Mouse (Mus musculus) midbrain, embryonic 13.5 days (tissue): ENCODE measurements around the gene Cirbp. TPM values are rescaled to one million over a fixed set of nuclear protein-coding genes. Genes with fewer than 3 reads are reported as not detected.
"Not testable (repeated sequence)": the region's sequence is repeated elsewhere in the genome, so short reads cannot be mapped to it uniquely, and the experiment has no call there.

Experiments
- ATAC-seq: fragments of 200-750 bp; cut with Nextera tagmentation; 2 replicates; pipeline ENCODE4 v1.8.0; 2017; ENCODE audit warnings: mild to moderate bottlenecking, moderate TSS enrichment, moderate library complexity
- H3K27ac ChIP-seq: fragments of 300-500 bp; sonication (generic); 2 replicates; pipeline ENCODE4 v1.5.1; 2015; ENCODE audit warnings: inconsistent platforms, mild to moderate bottlenecking, moderate library complexity
- H3K27me3 ChIP-seq: fragments of 300-500 bp; sonication (generic); 2 replicates; pipeline ENCODE4 v1.6.1; 2015; ENCODE audit warnings: mild to moderate bottlenecking, inconsistent platforms
- H3K36me3 ChIP-seq: fragments of 300-500 bp; sonication (generic); 2 replicates; pipeline ENCODE4 v1.6.1; 2015; ENCODE audit warnings: mild to moderate bottlenecking, inconsistent platforms
- H3K4me1 ChIP-seq: fragments of 300-500 bp; sonication (generic); replicated peaks from 2 replicates; pipeline ENCODE4 v1.6.1; 2015; ENCODE audit warnings: inconsistent platforms
- H3K4me2 ChIP-seq: fragments of 300-500 bp; sonication (generic); replicated peaks from 2 replicates; pipeline ENCODE4 v1.6.1; 2015; ENCODE audit warnings: moderate library complexity, mild to moderate bottlenecking, inconsistent platforms
- H3K4me3 ChIP-seq: fragments of 300-500 bp; sonication (generic); replicated peaks from 2 replicates; pipeline ENCODE4 v1.5.1; 2015; ENCODE audit warnings: mild to moderate bottlenecking, inconsistent platforms
- H3K9ac ChIP-seq: fragments of 300-500 bp; sonication (generic); replicated peaks from 2 replicates; pipeline ENCODE4 v1.6.1; 2015; ENCODE audit warnings: mild to moderate bottlenecking, inconsistent platforms
- H3K9me3 ChIP-seq: fragments of 300-500 bp; sonication (generic); 2 replicates; pipeline ENCODE4 v1.6.1; 2016; ENCODE audit warnings: mild to moderate bottlenecking, inconsistent platforms
- WGBS: fragments of 180-500 bp; shearing (Covaris S2); methylation state at CpG from one replicate; pipeline ENCODE4 v1.1.7; 2015; 5-methylcytosine and 5-hydroxymethylcytosine counted together
- polyA plus RNA-seq: library from polyadenylated mRNA; unstranded; fragments of >200 nt; fragmentation: Nextera tagmentation; extraction: Ambion mirVana; gene quantifications from 2 replicates; pipeline ENCODE4 v1.2.1, GENCODE M21; 2015

The Cirbp gene
- polyA plus RNA-seq, 1 experiment from 2014 or later: 354 TPM

GRCm38 (mm10) chr10:80161522-80162242 lies 4.1 kb upstream of the Cirbp start:
- peak overlapping the region; percentile 68 for H3K4me2 ChIP-seq
- H3K4me3 ChIP-seq: no peak overlapping the region
- no peak for ATAC-seq
- peaks cover 10% of the 10 kb centered on the region for H3K36me3 ChIP-seq
- peaks cover 73% of the 10 kb centered on the region for H3K4me1 ChIP-seq
- peaks cover 4% of the 10 kb centered on the region; the same call in 1 of the 2 replicates for H3K27me3 ChIP-seq
- H3K9me3 ChIP-seq: no peaks in the 10 kb centered on the region
- H3K9ac ChIP-seq: peak overlapping the region; percentile 56; the same call in 1 of the 2 replicates
- WGBS: 10% methylated on average over 6 of the region's 7 CpGs
- H3K27ac ChIP-seq: peak overlapping the region; percentile 39; the same call in 1 of the 2 replicates

- 82% methylated on average over 3 of the region's 3 CpGs for WGBS
- H3K4me1 ChIP-seq: peaks cover 72% of the 10 kb centered on the region
- no peak overlapping the region for H3K4me3 ChIP-seq
- ATAC-seq: no peak
- no peak overlapping the region for H3K9ac ChIP-seq
- H3K27ac ChIP-seq: 0 out of 2 replicates have a peak overlapping the region, but pooled peaks have one; percentile 39
- H3K4me2 ChIP-seq: no peak overlapping the region
- no peaks in the 10 kb centered on the region for H3K9me3 ChIP-seq
- peaks cover 5% of the 10 kb centered on the region for H3K36me3 ChIP-seq
- peaks cover 4% of the 10 kb centered on the region; the same call in 1 of the 2 replicates for H3K27me3 ChIP-seq
These were observed 3.6 kb upstream of the Cirbp start for GRCm38 (mm10) chr10:80162243-80162608.

- no peaks in the 10 kb centered on the region for H3K9me3 ChIP-seq
- H3K27me3 ChIP-seq: peaks cover 4% of the 10 kb centered on the region; the same call in 1 of the 2 replicates
- no peak for ATAC-seq
- H3K36me3 ChIP-seq: no peaks in the 10 kb centered on the region
- no peak overlapping the region for H3K9ac ChIP-seq
- H3K4me2 ChIP-seq: no peak overlapping the region
- no peak overlapping the region for H3K4me3 ChIP-seq
- no peak overlapping the region for H3K27ac ChIP-seq
- WGBS: 83% methylated on average over 6 of the region's 6 CpGs
- H3K4me1 ChIP-seq: peaks cover 66% of the 10 kb centered on the region
These were observed 3.0 kb upstream of the Cirbp start for GRCm38 (mm10) chr10:80162716-80163299.

DNA sequence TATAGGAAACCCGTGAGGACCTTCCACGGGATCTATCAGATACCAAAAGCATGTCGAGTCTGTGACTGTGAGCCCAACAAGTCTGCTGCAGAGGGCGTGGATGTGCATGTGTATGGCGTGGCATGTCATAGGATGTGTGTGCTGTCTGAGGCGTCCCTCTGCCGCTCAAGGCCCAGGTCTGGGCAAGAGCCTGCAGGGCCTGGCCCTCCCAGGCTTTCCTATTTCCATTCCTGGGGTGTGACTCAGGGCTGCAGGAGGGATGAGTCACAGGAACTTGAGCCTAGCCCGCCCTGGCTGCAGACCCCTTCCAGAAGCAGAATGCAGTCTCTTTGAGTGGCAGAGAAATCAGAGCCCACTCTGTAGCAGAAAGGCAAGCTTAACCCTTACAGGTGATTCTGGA lies 2.1 kb upstream of the Cirbp start:
- Histone ChIP-seq H3K9ac (0 out of 2 replicates have a peak overlapping the region, but pooled peaks have one; percentile 73), H3K4me3 (0 out of 2 replicates have a peak overlapping the region, but pooled peaks have one; percentile 46), H3K36me3 (no peaks in the 10 kb centered on the region), H3K27me3 (peaks cover 4% of the 10 kb centered on the region; the same call in 1 of the 2 replicates), H3K9me3 (no peaks in the 10 kb centered on the region), H3K4me1 (peaks cover 61% of the 10 kb centered on the region), H3K27ac (no peak overlapping the region), H3K4me2 (0 out of 2 replicates have a peak overlapping the region, but pooled peaks have one; percentile 79)
- ATAC-seq: no peak
- 81% methylated on average over 8 of the region's 8 CpGs for WGBS

GRCm38 (mm10) chr10:80164161-80164997 lies 1.4 kb upstream of the Cirbp start:
- Histone ChIP-seq H3K36me3 (no peaks in the 10 kb centered on the region), H3K27ac (peak overlapping the region; percentile 88), H3K4me1 (peaks cover 61% of the 10 kb centered on the region), H3K4me2 (peak overlapping the region; percentile 79), H3K27me3 (peaks cover 4% of the 10 kb centered on the region; the same call in 1 of the 2 replicates), H3K4me3 (peak overlapping the region; percentile 46), H3K9ac (peak overlapping the region; percentile 73), H3K9me3 (no peaks in the 10 kb centered on the region)
- ATAC-seq: no peak; the same call in 1 of the 2 replicates
- WGBS: 10% methylated on average over 44 of the region's 44 CpGs

GRCm38 (mm10) chr10:80164998-80165344 lies 814 bp upstream of the Cirbp start:
- Histone ChIP-seq H3K4me3 (peak overlapping the region; percentile 46), H3K27me3 (peaks cover 4% of the 10 kb centered on the region; the same call in 1 of the 2 replicates), H3K9me3 (no peaks in the 10 kb centered on the region), H3K9ac (peak overlapping the region; percentile 73), H3K4me2 (peak overlapping the region; percentile 79), H3K27ac (peak overlapping the region; percentile 88), H3K36me3 (peaks cover 3% of the 10 kb centered on the region), H3K4me1 (peaks cover 64% of the 10 kb centered on the region)
- ATAC-seq: peak; percentile 47
- 0% methylated on average over 17 of the region's 17 CpGs for WGBS

GRCm38 (mm10) chr10:80166136-80166535 lies 351 bp downstream of the Cirbp start:
- 80% methylated on average over 4 of the region's 4 CpGs for WGBS
- Histone ChIP-seq H3K4me1 (peaks cover 63% of the 10 kb centered on the region), H3K36me3 (peaks cover 15% of the 10 kb centered on the region), H3K4me3 (peak overlapping the region; percentile 2; the same call in 1 of the 2 replicates), H3K27ac (peak overlapping the region; percentile 91), H3K4me2 (peak overlapping the region; percentile 79), H3K9ac (peak overlapping the region; percentile 50)
- not testable (repeated sequence) for ATAC-seq, H3K9me3 ChIP-seq, H3K27me3 ChIP-seq

GRCm38 (mm10) chr10:80167460-80168037 lies 1.8 kb downstream of the Cirbp start:
- WGBS: under 1% methylated on average over 55 of the region's 55 CpGs
- Histone ChIP-seq H3K9me3 (no peaks in the 10 kb centered on the region), H3K27ac (peak overlapping the region; percentile 99), H3K9ac (peak overlapping the region; percentile 100), H3K36me3 (peaks cover 28% of the 10 kb centered on the region), H3K4me3 (peak overlapping the region; percentile 93), H3K4me1 (peaks cover 69% of the 10 kb centered on the region), H3K27me3 (peaks cover 4% of the 10 kb centered on the region; the same call in 1 of the 2 replicates), H3K4me2 (peak overlapping the region; percentile 86)
- peak; percentile 84 for ATAC-seq

DNA sequence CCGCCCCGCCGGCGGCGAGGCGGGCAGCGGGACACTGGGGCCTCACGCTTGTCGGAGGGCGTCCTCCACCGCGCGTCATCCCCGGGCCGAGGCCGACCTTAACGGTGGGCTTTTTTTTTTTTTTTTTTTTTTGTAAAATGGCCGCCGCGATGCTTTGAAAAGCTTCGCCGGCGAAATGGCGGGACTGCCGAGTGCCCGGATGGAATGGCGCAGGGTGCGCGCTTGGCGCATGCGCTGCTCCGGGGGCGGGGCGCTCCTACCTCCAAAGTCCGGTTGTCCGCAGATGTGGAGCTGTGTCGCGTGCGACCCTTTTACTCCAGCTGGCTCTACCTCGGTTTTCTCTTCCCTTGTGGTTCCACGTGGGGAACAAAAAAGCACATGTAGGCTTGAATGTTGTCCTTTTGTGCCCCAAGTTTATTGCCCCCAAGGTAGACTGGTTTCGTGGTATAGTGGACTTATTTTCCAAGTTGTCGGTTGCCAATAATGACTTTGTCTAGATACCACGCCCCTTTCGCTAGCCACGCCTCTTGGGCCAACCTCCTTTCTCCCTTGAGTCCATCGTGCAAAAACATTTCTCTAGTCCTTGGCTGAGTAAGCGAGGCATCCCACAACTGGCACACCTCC lies 2.4 kb downstream of the Cirbp start:
- Histone ChIP-seq H3K9ac (peak overlapping the region; percentile 100), H3K27me3 (peaks cover 4% of the 10 kb centered on the region; the same call in 1 of the 2 replicates), H3K4me1 (peaks cover 73% of the 10 kb centered on the region), H3K4me3 (peak overlapping the region; percentile 93), H3K4me2 (peak overlapping the region; percentile 86), H3K27ac (peak overlapping the region; percentile 99), H3K9me3 (no peaks in the 10 kb centered on the region), H3K36me3 (peaks cover 28% of the 10 kb centered on the region)
- ATAC-seq: peak; percentile 40
- under 1% methylated on average over 45 of the region's 48 CpGs for WGBS

DNA sequence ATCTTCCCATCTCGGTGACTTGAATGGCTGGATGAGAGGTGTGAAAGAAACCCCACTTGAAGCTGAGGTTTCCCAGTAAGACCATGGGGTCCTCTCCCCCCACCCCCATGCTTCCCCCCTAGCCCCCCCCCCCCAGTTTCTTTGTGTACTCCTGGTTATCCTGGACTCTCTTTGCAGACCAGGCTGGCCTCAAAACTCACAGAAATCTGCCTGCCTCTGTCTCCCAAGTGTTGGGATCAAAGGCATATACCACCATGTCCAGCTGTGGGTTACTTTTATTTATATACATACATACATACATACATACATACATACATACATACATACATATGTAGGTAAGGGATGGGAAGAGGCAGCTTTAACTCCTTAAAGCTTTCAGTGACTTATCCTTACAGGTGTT lies 3.3 kb downstream of the Cirbp start:
- H3K27me3 ChIP-seq: no peaks in the 10 kb centered on the region
- peak overlapping the region; percentile 86 for H3K4me2 ChIP-seq
- H3K9ac ChIP-seq: peak overlapping the region; percentile 100
- 39% methylated on average over 1 of the region's 1 CpGs for WGBS
- no peak for ATAC-seq
- peaks cover 75% of the 10 kb centered on the region for H3K4me1 ChIP-seq
- peak overlapping the region; percentile 93 for H3K4me3 ChIP-seq
- H3K27ac ChIP-seq: peak overlapping the region; percentile 99; the same call in 1 of the 2 replicates
- peaks cover 28% of the 10 kb centered on the region for H3K36me3 ChIP-seq
- H3K9me3 ChIP-seq: no peaks in the 10 kb centered on the region

DNA sequence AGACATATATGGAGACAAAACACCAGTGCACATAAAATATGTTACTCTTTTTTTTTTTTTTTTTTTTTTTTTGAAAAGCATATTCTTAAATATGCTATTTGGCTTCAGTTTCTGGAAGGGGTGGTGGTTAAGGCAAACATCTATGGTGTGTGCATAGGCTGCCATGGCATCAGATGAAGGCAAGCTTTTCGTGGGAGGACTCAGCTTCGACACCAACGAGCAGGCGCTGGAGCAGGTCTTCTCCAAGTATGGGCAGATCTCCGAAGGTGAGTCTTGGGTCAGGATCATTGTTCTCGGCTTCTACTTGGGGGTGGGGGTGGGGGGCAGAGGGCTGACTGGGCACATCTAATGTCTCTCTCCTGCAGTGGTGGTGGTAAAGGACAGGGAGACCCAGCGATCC lies 3.9 kb downstream of the Cirbp start:
- Histone ChIP-seq H3K4me1 (peaks cover 72% of the 10 kb centered on the region), H3K9me3 (no peaks in the 10 kb centered on the region), H3K27ac (no peak overlapping the region), H3K9ac (peak overlapping the region; percentile 100; the same call in 1 of the 2 replicates), H3K36me3 (peaks cover 28% of the 10 kb centered on the region), H3K4me2 (peak overlapping the region; percentile 86; the same call in 1 of the 2 replicates), H3K4me3 (peak overlapping the region; percentile 93), H3K27me3 (no peaks in the 10 kb centered on the region)
- 91% methylated on average over 7 of the region's 7 CpGs for WGBS
- ATAC-seq: no peak
